Mouse (Mus musculus) liver, embryonic 14.5 days (tissue): ENCODE measurements at regions not wholly inside any gene's neighbourhood (a gene's known extent, or its start where the extent isn't known, plus 50 kb on each side); places are given as distances from the start of the nearest gene placed in this dataset.

Source experiments
- ATAC-seq: fragments of 200-750 bp; cut with Nextera tagmentation; 2 replicates; pipeline ENCODE4 v1.8.0; 2017; ENCODE audit warnings: moderate number of reproducible peaks, mild to moderate bottlenecking, moderate library complexity; ENCODE audit not compliant: insufficient read depth
- DNase-seq, 3 experiments: peaks; one replicate each; pipeline ENCODE4 v3.0.0-alpha.2; 2012 to 2013; ENCODE audit warnings: low read depth in 3 of 3, low spot score in 3 of 3
- H3K27ac ChIP-seq: fragments of 300-500 bp; sonication (generic); 2 replicates; pipeline ENCODE4 v1.5.1; 2014; ENCODE audit warnings: moderate library complexity, mild to moderate bottlenecking, control low read depth, inconsistent platforms
- H3K27me3 ChIP-seq: fragments of 300-500 bp; sonication (generic); 2 replicates; pipeline ENCODE4 v1.6.1; 2014; ENCODE audit warnings: mild to moderate bottlenecking, low read length, moderate library complexity; ENCODE audit not compliant: control insufficient read depth, insufficient read depth
- H3K36me3 ChIP-seq: fragments of 300-500 bp; sonication (generic); replicated peaks from 2 replicates; pipeline ENCODE4 v1.6.1; 2014; ENCODE audit warnings: low read depth; ENCODE audit not compliant: control insufficient read depth, insufficient read depth
- H3K4me1 ChIP-seq, 2 experiments: fragments of 200-500 bp in 1 of 2; fragments of 300-500 bp in 1 of 2; sonication (generic) in 1 of 2; replicated peaks; 2 replicates each; pipeline ENCODE4 v1.6.1; 2012 to 2014; ENCODE audit warnings: antibody characterized with exemption in 1 of 2, inconsistent platforms in 1 of 2, low read length in 1 of 2; ENCODE audit not compliant: control insufficient read depth in 2 of 2, insufficient read depth in 2 of 2
- H3K4me2 ChIP-seq: fragments of 300-500 bp; sonication (generic); 2 replicates; pipeline ENCODE4 v1.6.1; 2014; ENCODE audit warnings: low read depth, mild to moderate bottlenecking, control low read depth, moderate library complexity
- H3K4me3 ChIP-seq, 2 experiments: fragments of 200-500 bp in 1 of 2; fragments of 300-500 bp in 1 of 2; sonication (generic) in 1 of 2; 2 replicates each; pipeline ENCODE4 v1.5.1; 2012 to 2014; ENCODE audit warnings: low read depth in 2 of 2, low read length in 2 of 2, mild to moderate bottlenecking in 2 of 2, control low read depth in 1 of 2, inconsistent platforms in 1 of 2, moderate library complexity in 1 of 2; ENCODE audit not compliant: insufficient read depth in 1 of 2
- H3K9ac ChIP-seq: fragments of 300-500 bp; sonication (generic); replicated peaks from 2 replicates; pipeline ENCODE4 v1.6.1; 2014; ENCODE audit warnings: mild to moderate bottlenecking, control low read depth, moderate library complexity
- H3K9me3 ChIP-seq: fragments of 300-500 bp; sonication (generic); 2 replicates; pipeline ENCODE4 v1.6.1; 2016; ENCODE audit warnings: low read length, mixed read lengths; ENCODE audit not compliant: control insufficient read depth
- CTCF ChIP-seq: IDR thresholded peaks from 2 replicates; pipeline ENCODE4 v1.5.1; 2016; ENCODE audit warnings: antibody characterized with exemption, low read depth, control low read depth
- EP300 ChIP-seq: IDR thresholded peaks from 2 replicates; pipeline ENCODE4 v1.6.1; 2016; ENCODE audit warnings: antibody characterized with exemption, low read depth
- WGBS: fragments of 180-500 bp; shearing (Covaris S2); extraction: QIAGEN DNeasy Blood & Tissue Kit; methylation state at CpG from one replicate; pipeline ENCODE4 v1.1.7; 2014; ENCODE audit not compliant: insufficient replicate concordance; 5-methylcytosine and 5-hydroxymethylcytosine counted together

DNA sequence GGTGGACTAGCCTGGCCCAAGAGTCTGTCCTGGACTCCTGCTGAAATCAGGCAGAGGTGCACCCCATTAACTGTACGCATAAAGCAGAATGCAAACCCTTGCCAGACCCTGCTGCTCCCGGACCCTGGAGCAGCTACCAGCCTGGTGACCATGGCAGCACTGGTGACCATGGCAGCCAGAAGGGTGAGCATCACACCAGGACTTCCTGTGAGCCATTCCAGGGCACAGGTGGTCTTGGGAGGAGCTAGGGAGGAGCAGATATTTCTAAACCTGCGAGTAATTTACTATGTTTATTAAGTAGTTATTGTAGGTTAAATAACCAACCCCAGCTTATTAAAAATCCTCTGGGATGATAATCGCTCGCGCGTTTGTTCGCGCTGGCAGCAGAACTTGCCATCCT, 113.8 kb downstream of the Plxna1 start:
- Histone ChIP-seq H3K4me2 (no peak overlapping the region), H3K4me1 (no peaks in the 10 kb centered on the region), H3K9me3 (no peaks in the 10 kb centered on the region), H3K27ac (no peak overlapping the region), H3K36me3 (no peaks in the 10 kb centered on the region), H3K27me3 (no peaks in the 10 kb centered on the region), H3K9ac (no peak overlapping the region), H3K4me3 (no peak overlapping the region)
- no peak for ATAC-seq
- no peak for DNase-seq
- no peak for TF ChIP-seq CTCF
- no peak for TF ChIP-seq EP300
- WGBS, result 71% methylated on average over 9 of the region's 9 CpGs

DNA sequence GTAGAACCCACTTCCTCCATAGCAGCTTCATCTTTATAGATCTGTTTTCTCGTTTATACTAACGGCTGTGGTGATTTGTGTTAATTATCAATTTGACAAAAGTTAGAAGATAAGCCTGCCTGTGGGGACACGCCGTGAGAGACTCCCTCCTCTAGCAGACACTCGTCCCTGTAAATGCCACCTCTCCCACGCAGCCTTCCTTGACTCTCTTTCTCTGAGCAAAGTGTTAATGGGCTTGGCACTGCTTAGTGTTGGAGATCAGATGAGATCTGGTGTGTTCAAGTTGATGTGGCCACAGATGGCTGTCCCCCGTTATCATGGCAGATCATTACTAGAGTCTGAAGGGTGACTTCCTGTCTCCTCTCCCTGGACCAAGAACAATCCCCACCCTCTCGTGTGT, 113.1 kb downstream of the Plxna1 start:
- Histone ChIP-seq H3K4me3 (no peak overlapping the region), H3K27ac (no peak overlapping the region), H3K9ac (no peak overlapping the region), H3K4me1 (no peaks in the 10 kb centered on the region), H3K4me2 (no peak overlapping the region), H3K27me3 (no peaks in the 10 kb centered on the region), H3K36me3 (no peaks in the 10 kb centered on the region), H3K9me3 (no peaks in the 10 kb centered on the region)
- TF ChIP-seq EP300 (no peak), CTCF (no peak)
- WGBS, result 54% methylated on average over 8 of the region's 8 CpGs
- DNase-seq, result no peak
- ATAC-seq, result no peak

DNA sequence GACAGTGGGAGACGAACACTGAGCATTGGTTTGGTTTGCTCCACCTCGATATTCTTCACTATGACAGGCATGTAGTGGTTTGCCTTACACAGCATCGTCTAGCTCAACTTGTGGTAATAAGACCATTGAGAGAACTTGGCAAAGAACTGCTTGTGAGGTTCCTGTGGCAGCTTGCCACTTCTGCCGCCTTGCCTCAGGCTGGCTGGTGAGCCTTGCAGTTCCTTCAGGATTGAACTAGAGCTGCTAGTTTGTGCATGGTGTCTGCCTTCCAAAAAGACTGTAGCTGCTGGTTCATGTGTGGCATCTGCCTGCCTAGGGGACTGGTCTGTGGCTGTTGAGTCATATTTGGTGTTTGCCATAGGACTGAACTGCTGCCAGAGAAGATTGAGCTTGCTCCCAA, 110.8 kb downstream of the Plxna1 start:
- Histone ChIP-seq H3K4me1 (no peaks in the 10 kb centered on the region), H3K36me3 (no peaks in the 10 kb centered on the region), H3K4me3 (no peak overlapping the region), H3K27me3 (no peaks in the 10 kb centered on the region), H3K9ac (no peak overlapping the region), H3K27ac (no peak overlapping the region), H3K9me3 (no peaks in the 10 kb centered on the region), H3K4me2 (no peak overlapping the region)
- 59% methylated on average over 4 of the region's 4 CpGs for WGBS
- DNase-seq, result no peak
- TF ChIP-seq CTCF, result no peak
- no peak for TF ChIP-seq EP300
- no peak for ATAC-seq

DNA sequence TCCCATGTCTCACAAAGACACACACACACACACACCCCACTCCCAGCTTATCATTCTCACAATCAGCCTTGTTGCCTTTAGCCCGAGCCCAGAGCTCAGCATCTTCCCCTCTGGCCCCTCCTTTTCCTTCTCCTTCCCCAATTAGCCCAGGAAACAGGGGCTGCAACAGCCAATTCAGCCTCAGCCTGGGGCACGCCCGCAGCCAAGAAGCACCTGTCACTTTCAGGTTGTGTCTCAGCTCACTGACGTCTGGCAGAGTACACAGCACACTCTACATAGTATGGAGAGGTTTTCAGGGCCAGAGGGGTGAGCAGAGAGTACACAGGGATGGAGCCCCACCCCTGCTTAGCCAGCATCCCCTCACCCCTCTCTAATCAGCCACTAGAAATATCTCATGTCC, 106.4 kb downstream of the Plxna1 start:
- H3K9me3 ChIP-seq, result no peaks in the 10 kb centered on the region
- H3K4me2 ChIP-seq, result no peak overlapping the region
- H3K27me3 ChIP-seq, result no peaks in the 10 kb centered on the region
- TF ChIP-seq EP300, result no peak
- no peak for TF ChIP-seq CTCF
- WGBS, result 15% methylated on average over 4 of the region's 4 CpGs
- H3K27ac ChIP-seq, result no peak overlapping the region
- no peak for DNase-seq
- H3K4me3 ChIP-seq, result no peak overlapping the region
- no peak for ATAC-seq
- H3K9ac ChIP-seq, result no peak overlapping the region
- no peaks in the 10 kb centered on the region for H3K36me3 ChIP-seq
- H3K4me1 ChIP-seq, result peaks cover 0 to 4% of the 10 kb centered on the region in 2 experiments; a peak in 2 of 4 replicates

DNA sequence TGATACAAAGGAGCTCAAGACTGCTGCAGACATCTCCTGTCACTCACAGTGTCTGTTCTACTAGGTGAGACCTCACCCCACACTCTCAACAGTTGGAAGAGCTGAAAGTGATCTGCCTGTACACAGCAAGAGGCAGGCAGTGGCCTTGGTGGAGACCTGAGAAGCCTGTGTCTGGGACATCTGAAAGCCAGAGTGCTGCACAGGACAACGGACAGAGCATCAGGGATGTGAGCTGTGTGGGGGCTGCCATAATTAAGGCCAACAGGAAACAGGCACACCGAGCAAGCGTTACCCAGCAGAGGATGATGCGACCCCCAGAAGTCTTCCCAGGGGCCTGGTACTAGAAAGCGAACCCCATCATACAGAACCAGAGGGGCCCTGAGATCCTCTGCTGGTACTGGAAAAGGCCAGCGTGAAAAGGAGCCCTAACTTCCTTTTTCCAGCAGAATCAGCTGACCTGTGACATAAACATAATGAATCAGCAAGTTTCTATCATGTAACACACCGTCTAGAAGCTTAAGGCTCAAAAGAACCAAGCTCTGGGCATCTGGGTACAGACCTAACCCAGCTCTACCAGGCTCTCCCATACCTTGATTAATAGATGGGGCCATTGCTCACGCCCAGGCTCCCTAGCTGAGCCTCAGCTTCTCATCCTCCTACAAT, 105.7 kb downstream of the Plxna1 start:
- H3K4me1 ChIP-seq, result peaks cover 0 to 4% of the 10 kb centered on the region in 2 experiments; a peak in 2 of 4 replicates
- DNase-seq (no peak), ATAC-seq (no peak)
- no peaks in the 10 kb centered on the region for H3K27me3 ChIP-seq
- no peak for TF ChIP-seq EP300
- TF ChIP-seq CTCF, result no peak
- H3K4me2 ChIP-seq, result no peak overlapping the region
- no peak overlapping the region for H3K27ac ChIP-seq
- H3K9ac ChIP-seq, result no peak overlapping the region
- WGBS, result 38% methylated on average over 8 of the region's 8 CpGs
- H3K4me3 ChIP-seq, result no peak overlapping the region
- H3K36me3 ChIP-seq, result no peaks in the 10 kb centered on the region
- H3K9me3 ChIP-seq, result no peaks in the 10 kb centered on the region
